Mouse (Mus musculus) heart, postnatal 25 days (tissue): ENCODE measurements around the gene Dnah2. TPM values are rescaled to one million over a fixed set of nuclear protein-coding genes. Genes with fewer than 3 reads are reported as not detected.
A peak's percentile ranks its signal among the peaks of the same experiment; 100 is the strongest.

ENCODE experiments used
- DNase-seq: peaks from one replicate; pipeline ENCODE4 v3.0.0; 2022; ENCODE audit warnings: low spot score
- intact Hi-C: fragments of 180-260 bp; cut with DNase I; formaldehyde crosslinking; loops from one replicate; pipeline ENCODE4 v1.15.1; 2025
- total RNA-seq, 2 experiments: library from RNA; stranded (reverse); gene quantifications; 2 replicates each; pipeline ENCODE4 v1.2.3; 2021

Gene Dnah2
- total RNA-seq, 2 experiments from 2014 or later, result 0.17 to 0.39 TPM

DNA sequence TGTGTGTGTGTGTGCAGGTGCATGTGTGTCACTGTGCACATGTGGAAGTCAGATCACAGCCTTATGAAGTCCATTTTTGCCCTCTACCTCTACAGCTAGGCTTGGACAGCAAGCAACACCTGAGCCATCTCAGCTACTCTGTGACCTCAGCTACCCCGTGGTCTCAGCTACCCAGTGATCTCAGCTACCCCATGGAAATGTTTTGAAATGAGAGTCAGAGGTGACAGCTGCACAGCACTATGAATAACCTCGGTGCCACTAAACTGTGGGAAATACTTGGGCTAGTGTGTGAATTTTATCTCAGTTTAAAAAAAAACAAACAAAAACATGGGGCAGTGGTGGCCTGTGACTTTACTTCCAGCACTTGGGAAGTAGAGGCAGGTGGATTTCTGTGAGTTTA lies 58.0 kb downstream of the Dnah2 start:
- DNase-seq, result no peak
- intact Hi-C loops, result loop anchor here (5.0 kb wide), 1 partner anchor 34 kb away; no protein-coding TSS in a partner anchor

DNA sequence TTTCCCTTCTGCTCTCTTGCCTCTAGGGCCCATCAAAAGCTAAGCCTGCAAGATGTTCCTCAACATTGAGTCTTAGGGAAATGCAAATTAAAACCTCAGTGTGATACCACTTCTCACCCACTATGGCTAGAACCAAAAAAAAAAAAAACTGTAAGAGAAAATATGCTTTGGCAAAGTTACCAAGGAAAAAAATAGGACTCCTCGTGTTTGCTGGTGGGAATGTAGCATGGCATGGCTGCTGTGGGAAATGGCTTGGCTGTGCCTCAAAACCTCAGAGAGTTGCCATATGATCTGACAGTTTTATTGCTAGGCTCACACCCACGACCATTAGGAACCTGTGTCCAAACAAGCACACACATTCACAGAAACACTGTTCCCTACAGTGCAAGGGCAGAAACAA lies 61.4 kb downstream of the Dnah2 start:
- DNase-seq, result no peak
- intact Hi-C loops, result no loop called here

DNA sequence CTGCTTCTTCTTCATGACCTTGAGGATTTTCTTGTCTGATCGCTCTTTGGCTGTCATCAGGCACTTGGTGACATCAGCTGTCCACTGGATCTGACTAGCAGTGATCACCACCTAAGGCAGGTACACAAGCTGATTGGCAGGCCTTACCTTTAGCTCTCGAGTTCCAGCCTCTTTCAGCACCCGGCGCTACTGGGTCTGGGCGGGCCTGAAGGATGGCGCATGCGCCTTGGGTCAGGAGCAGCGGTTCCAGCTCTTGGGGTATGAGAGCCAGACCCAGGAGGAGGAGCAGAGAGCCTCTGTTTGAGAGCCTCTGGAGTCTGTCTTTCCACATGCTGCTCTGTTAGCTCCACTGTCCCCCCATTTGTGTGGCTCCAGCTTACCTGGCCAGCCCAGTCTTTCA lies 71.3 kb downstream of the Dnah2 start:
- DNase-seq, result no peak
- intact Hi-C loops, result no loop called here

DNA sequence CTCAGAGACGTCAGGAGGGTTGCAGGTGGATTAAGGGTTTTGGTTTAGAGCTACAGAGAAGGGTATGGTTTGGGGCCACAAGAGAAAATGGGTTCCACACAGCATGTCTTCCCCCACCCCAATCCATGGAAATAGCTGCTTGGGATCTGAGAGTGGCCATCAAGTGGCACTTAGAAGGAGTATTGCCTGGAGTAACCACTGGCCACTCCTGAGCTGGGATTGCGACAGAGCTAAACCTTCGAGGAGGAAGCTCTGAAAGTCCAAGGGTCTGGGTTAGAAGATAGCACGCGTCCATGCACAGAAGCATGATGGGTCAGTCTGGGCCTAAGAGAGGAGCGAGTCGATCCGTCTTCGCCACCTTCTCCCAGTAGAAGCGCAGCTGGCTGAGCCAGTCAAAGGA lies 72.1 kb downstream of the Dnah2 start:
- no peak for DNase-seq
- intact Hi-C loops, result no loop called here

- DNase-seq, result no peak
Observed at GRCm38 (mm10) chr11:69474737-69475136, 74.2 kb downstream of the Dnah2 start.

GRCm38 (mm10) chr11:69472687-69473086 lies 76.2 kb downstream of the Dnah2 start:
- intact Hi-C loops, result no loop called here
- DNase-seq, result no peak

More at GRCm38 (mm10) chr11:69474737-69475136, 74.2 kb downstream of the Dnah2 start:
- intact Hi-C loops, result no loop called here

DNA sequence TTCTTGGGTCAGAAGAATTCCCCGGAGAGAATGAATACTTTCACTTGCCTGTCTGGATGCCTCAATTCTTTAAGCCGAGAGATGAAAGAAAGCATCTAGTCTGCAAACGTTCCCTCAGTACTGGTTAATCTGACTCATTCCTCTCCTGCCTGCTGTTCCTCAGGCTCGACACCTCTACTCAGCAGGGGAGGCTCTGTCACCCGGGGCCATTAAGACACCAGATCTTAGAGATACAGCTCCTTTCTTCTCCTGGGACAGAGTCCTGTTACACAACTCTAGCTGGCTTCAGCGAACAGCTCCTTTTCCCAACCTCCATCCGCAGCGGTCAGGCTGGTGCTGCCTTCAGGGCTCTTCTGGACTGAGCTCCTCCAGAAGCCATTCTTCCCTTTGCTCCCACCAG lies 77.4 kb downstream of the Dnah2 start:
- intact Hi-C loops, result no loop called here
- no peak for DNase-seq

GRCm38 (mm10) chr11:69469301-69469700 lies 79.6 kb downstream of the Dnah2 start:
- intact Hi-C loops, result no loop called here
- DNase-seq, result no peak

GRCm38 (mm10) chr11:69463996-69464395 lies 84.9 kb downstream of the Dnah2 start:
- intact Hi-C loops, result no loop called here
- DNase-seq, result no peak

- intact Hi-C loops, result no loop called here
- DNase-seq, result no peak
Observed at GRCm38 (mm10) chr11:69461568-69461967, 87.3 kb downstream of the Dnah2 start.

GRCm38 (mm10) chr11:69459883-69460282 lies 89.0 kb downstream of the Dnah2 start:
- DNase-seq, result no peak
- intact Hi-C loops, result loop anchor here (5.0 kb wide), 1 partner anchor 32 kb away; no protein-coding TSS in a partner anchor

DNA sequence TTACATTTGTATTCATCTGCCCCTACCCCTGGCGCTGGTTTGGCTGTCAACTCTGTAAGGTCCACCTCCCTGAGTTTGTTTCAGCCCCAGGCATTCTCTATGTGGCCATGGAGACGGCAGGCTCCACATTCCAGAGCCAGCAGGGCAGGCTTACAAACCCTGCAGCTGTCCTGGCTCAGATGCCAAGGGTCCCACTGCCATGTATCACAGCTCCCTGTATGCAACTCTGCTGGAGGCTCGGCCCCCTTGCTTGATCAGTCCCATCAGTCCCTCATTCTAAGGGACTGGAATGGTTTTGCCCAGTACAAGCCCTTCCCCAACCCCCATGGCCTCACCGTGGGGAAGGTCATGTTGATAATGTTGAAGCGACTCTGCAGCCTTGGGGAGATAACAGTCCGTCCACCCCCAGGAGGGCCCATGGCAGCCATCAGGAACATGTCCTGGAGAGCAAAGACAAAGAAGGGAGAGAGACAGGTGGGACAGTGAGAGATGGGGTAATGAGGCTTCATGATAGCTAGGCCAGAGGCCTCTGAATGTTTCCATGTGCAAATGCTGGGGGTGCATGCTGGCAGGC lies 91.8 kb downstream of the Dnah2 start:
- no peak for DNase-seq

DNA sequence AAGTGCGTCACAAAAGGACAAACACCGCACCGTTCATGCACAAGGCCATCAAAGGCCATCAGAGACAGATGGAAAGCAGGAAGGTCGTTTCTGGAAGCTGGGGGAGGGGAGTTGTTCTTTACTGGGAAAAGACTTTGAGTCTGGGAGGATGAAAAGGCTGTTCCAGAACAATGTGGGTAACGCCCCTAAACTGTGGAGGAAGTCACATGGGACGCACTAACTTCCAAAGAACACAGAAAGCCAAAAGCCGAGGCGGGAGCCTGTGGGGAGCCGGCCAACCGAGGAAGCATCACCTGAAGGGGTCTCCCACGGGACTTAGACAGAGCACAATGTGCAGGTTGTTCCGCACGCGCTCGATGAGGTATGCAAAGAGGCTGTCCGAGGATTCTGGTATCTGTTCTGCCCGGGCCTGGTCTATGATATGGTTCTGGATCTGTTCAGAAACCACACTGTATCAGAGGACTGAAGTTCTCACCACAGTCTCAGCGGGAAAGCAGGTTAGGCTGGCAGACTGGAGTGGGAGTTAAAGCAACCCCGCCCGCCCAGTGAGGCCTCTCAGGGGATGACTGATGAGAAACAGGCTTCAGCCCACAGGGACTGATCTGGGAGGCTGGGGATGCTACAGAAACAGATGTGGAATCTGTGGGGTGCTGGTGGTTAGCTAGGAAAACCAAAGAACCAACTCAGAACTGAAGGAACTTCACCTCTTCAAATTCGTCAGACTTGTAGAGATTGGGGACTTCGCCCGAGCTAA lies 96.6 kb downstream of the Dnah2 start:
- peak; percentile 71 for DNase-seq
- intact Hi-C loops, result loop anchor here (5.0 kb wide), 1 partner anchor 50 kb away; no protein-coding TSS in a partner anchor

More for the DNA sequence above, 91.8 kb downstream of the Dnah2 start:
- intact Hi-C loops, result loop anchor here (5.0 kb wide), 1 partner anchor 35 kb away; no protein-coding TSS in a partner anchor

DNA sequence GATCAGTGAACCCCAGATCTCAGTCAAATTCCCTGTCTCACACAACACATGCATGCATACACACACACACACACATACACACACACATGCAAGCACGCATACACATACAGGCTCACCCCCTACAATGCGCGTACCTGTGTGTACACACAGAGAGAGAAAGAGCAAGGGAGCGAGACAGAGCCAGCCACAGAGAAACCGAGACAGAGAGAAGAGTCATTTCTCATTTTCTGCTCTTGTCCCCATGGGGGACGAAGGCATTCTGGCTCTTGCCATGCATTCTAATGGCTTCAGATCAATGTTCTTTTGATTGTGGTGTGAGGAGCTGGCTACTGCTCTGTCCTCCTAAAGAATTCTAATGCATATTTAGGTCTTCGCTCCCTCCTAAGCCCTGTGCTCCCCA lies 101.6 kb downstream of the Dnah2 start:
- intact Hi-C loops, result no loop called here
- DNase-seq, result no peak

DNA sequence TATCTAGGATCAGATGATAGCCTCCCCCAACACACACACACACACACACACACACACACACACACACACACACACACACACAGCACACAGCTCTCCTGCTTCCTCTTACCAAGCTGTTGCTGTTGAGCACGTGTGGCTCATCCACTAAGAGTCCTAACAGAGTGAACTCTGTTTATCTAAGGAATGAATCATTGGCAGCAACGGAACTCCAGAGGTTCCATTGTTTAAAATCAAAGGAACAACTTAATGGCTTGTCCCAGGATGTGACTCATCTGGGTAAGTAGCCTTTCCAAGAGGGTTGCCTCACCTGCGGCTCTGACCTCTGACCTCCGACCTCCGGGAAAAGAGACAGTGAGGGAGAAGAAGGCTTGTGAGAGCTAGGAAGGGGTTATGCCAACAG lies 105.6 kb downstream of the Dnah2 start:
- no peak for DNase-seq
- intact Hi-C loops, result no loop called here

DNA sequence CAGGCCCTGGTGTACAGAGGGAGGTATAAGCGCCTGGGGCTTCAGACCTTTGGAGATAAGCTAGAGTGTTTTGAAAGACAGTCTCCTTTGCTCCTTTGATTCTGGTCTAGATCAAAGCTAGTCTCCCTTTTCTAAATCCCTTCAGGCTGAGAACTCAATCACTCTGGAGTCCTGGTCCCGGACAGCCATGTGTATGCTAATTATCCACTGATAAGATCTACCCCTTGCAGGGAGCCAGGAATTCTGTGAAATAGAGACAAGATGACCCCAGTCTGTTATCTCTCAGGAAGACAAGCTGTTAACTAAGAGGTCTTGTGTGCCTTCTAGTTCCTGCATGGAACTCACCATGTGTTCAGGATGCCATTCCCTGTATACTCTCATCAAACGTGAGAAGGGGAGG lies 111.6 kb downstream of the Dnah2 start:
- intact Hi-C loops, result no loop called here
- no peak for DNase-seq

GRCm38 (mm10) chr11:69433189-69433588 lies 115.7 kb downstream of the Dnah2 start:
- DNase-seq, result no peak
- intact Hi-C loops, result loop anchor here (2.0 kb wide), 1 partner anchor 160 kb away; no protein-coding TSS in a partner anchor

DNA sequence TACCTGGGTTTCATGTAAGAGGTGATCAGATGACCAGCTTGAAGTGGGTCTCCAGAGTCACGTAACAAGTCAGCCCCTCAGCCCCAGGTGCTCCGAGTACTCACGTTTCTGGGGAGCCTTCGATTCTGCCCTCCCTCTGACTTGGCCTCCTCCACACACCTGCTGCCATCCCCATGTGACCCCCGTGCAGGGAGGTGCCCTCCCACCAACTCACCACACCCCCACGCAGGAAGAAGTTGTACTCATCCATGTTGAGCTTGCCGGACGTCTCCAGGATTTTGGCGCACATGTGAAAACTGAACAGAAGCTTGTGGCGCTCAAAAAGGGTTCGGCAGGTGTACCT lies 116.3 kb downstream of the Dnah2 start:
- intact Hi-C loops, result loop anchor here (1.0 to 2.0 kb wide), 3 partner anchors 32 to 160 kb away; no protein-coding TSS in a partner anchor

GRCm38 (mm10) chr11:69431829-69432639 lies 116.9 kb downstream of the Dnah2 start:
- intact Hi-C loops, result loop anchor here (1.0 to 2.0 kb wide), 3 partner anchors 32 to 159 kb away; no protein-coding TSS in a partner anchor

More for the DNA sequence above, 116.3 kb downstream of the Dnah2 start:
- DNase-seq, result no peak

GRCm38 (mm10) chr11:69430631-69431030 lies 118.3 kb downstream of the Dnah2 start:
- no peak for DNase-seq
- intact Hi-C loops, result no loop called here

More at GRCm38 (mm10) chr11:69431829-69432639, 116.9 kb downstream of the Dnah2 start:
- DNase-seq, result peak; percentile 52
